Mouse (Mus musculus) embryonic fibroblast, embryonic 13.5 days (primary cell): ENCODE data around the gene Casd1.

ENCODE experiments used
- CTCF ChIP-seq: IDR thresholded peaks from 2 replicates; pipeline ENCODE4 v1.5.1; 2011; ENCODE audit warnings: mild to moderate bottlenecking, control low read depth, low read length, moderate library complexity, borderline replicate concordance; ENCODE audit not compliant: insufficient read depth
- POLR2A ChIP-seq: IDR thresholded peaks from 2 replicates; pipeline ENCODE4 v1.6.1; 2011; ENCODE audit warnings: low read depth, mild to moderate bottlenecking, control low read depth, low read length, moderate library complexity

DNA sequence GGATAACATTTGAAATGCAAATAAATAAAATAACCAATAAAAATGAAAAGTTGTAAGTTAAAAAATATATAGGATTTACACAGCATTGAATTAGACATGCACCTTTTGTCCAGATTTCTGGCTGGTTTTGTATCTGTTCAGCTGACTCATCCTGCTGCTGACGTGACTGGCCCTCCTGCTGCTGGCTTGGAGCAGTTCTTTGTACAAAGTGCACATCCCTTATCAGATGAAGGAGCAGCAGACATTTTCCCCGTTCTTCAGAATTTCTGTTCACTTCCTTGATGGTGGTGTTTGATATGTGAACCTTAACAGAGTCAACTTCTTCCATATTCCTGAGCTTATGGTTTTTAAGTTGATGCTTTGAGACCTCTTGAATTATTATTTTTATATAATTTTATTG is 62.9 kb downstream of the Casd1 start:
- TF ChIP-seq POLR2A (no peak), CTCF (no peak)
